Mouse (Mus musculus) hindbrain, embryonic 12.5 days (tissue): ENCODE results near the gene Creb3l2. TPM values are rescaled to one million over a fixed set of nuclear protein-coding genes. Genes with fewer than 3 reads are reported as not detected.
"Not testable (repeated sequence)": the region's sequence is repeated elsewhere in the genome, so short reads cannot be mapped to it uniquely, and the experiment has no call there.

Experiments
- ATAC-seq: fragments of 200-750 bp; cut with Nextera tagmentation; 2 replicates; pipeline ENCODE4 v1.8.0; 2017; ENCODE audit warnings: moderate TSS enrichment; ENCODE audit not compliant: low FRiP score
- H3K27ac ChIP-seq: fragments of 300-500 bp; sonication (generic); 2 replicates; pipeline ENCODE4 v1.5.1; 2016; ENCODE audit warnings: mild to moderate bottlenecking
- H3K27me3 ChIP-seq: fragments of 300-500 bp; sonication (generic); 2 replicates; pipeline ENCODE4 v1.6.1; 2016; ENCODE audit warnings: mild to moderate bottlenecking
- H3K36me3 ChIP-seq: fragments of 300-500 bp; sonication (generic); 2 replicates; pipeline ENCODE4 v1.6.1; 2016; ENCODE audit warnings: mild to moderate bottlenecking
- H3K4me1 ChIP-seq: fragments of 300-500 bp; sonication (generic); 2 replicates; pipeline ENCODE4 v1.6.1; 2016
- H3K4me2 ChIP-seq: fragments of 300-500 bp; sonication (generic); replicated peaks from 2 replicates; pipeline ENCODE4 v1.6.1; 2016; ENCODE audit warnings: mild to moderate bottlenecking
- H3K4me3 ChIP-seq: fragments of 300-500 bp; sonication (generic); 2 replicates; pipeline ENCODE4 v1.5.1; 2016; ENCODE audit warnings: mild to moderate bottlenecking
- H3K9ac ChIP-seq: fragments of 300-500 bp; sonication (generic); 2 replicates; pipeline ENCODE4 v1.6.1; 2016; ENCODE audit warnings: mild to moderate bottlenecking, moderate library complexity
- H3K9me3 ChIP-seq: fragments of 300-500 bp; sonication (generic); replicated peaks from 2 replicates; pipeline ENCODE4 v1.6.1; 2016; ENCODE audit warnings: mild to moderate bottlenecking
- WGBS: fragments of 180-500 bp; shearing (Covaris S2); methylation state at CpG from one replicate; pipeline ENCODE4 v1.1.7; 2016; 5-methylcytosine and 5-hydroxymethylcytosine counted together
- polyA plus RNA-seq: library from polyadenylated mRNA; unstranded; fragments of >200 nt; fragmentation: Nextera tagmentation; extraction: Ambion mirVana; gene quantifications from 2 replicates; pipeline ENCODE4 v1.2.1, GENCODE M21; 2016

Creb3l2 gene
- polyA plus RNA-seq, 1 experiment from 2014 or later: 14.9 TPM

DNA sequence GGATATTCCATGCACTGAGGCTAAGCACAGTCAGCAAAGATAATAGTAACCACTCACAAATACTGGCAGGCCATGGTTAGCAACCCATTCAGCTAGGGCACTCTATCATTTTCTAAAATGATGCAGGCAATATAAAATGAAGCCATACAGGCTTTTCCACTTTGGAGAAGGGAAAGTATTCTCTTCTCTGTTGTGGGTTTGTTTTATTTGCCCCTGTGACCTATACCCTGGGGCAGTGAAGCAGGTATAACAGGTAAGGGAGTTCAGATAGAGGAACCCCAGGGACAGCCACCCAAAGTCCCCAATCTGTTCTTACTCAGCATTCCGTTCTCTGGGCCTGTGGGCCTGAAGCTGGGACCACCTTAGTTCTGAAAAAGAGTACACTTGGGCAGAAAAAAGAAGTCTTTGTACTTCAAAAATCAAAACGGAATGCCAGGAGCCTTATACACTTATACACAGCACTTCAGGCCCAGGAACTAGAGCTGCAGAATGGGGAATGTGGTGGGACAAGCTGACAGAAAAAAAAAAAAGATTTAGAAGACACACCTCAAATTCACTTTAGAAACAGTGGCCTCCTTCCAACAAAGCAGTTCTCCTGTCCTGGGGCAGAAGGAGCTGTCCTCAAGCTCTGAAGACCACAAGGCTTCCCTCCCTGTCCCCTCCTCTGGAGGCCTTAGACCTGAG is 56.2 kb downstream of the Creb3l2 start:
- no peaks in the 10 kb centered on the region for H3K9me3 ChIP-seq
- H3K4me2 ChIP-seq: no peak overlapping the region
- H3K27ac ChIP-seq: no peak overlapping the region
- 73% methylated on average over 2 of the region's 2 CpGs for WGBS
- no peak overlapping the region for H3K4me3 ChIP-seq
- H3K27me3 ChIP-seq: no peaks in the 10 kb centered on the region
- H3K9ac ChIP-seq: no peak overlapping the region
- H3K36me3 ChIP-seq: no peaks in the 10 kb centered on the region
- no peak for ATAC-seq
- no peaks in the 10 kb centered on the region for H3K4me1 ChIP-seq

DNA sequence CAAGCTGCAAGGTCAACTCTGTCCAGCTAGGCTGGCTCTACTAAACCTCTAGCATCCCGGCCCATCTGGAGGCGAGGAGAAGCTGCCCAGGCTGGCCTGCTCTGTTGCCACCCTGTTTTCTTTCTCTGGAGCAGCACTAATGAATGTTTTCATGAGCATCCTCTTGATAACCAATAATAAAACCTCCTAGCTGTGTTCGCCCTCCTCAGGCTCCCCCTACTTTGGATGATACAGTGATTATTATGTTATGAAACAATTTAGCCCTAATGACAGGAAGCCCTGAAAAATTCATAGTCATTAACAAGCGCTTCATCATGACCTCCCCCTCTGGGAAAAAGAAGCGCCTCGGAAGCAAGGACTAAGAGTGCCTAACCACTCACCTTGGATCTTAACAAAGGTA is 59.2 kb downstream of the Creb3l2 start:
- Histone ChIP-seq H3K4me2 (no peak overlapping the region), H3K4me3 (no peak overlapping the region), H3K36me3 (no peaks in the 10 kb centered on the region), H3K4me1 (no peaks in the 10 kb centered on the region), H3K9me3 (no peaks in the 10 kb centered on the region), H3K9ac (no peak overlapping the region), H3K27me3 (no peaks in the 10 kb centered on the region), H3K27ac (no peak overlapping the region)
- no peak for ATAC-seq
- WGBS: 79% methylated on average over 6 of the region's 6 CpGs

DNA sequence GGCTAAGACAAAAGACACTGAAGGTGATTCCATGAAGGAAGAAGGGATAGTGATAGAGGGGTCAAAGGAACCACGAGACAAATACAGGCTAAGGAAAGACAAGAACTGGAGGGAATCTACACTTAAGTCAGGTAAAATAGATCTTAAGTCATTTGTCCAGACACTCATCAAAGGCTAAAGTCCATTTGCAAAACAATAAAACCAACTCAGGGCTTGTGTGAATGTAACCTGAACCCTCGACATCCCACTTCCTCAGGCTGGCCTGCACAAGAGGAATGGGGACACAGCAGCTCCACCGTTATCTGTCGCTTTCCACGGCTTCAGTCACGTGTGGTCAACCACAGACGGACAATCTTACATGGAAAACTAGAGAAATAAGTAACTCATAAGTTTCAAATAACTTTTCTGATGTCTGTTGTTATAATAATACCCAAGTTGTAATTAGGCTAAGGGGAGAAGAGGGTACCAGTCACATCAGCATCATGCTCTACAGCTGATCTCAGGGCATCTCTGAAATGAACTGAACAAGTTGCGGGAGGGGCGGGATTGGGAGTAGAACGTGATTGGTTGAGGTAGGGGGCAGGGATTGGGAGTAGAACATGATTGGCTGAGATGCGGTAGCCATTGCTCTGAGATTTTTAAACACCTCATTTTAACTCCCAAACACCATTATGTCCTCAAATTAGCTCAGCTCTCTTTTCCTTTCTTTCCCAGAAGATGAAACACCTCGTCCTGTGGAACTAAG is 63.9 kb downstream of the Creb3l2 start:
- Histone ChIP-seq H3K4me2 (no peak overlapping the region), H3K4me1 (peaks cover 8% of the 10 kb centered on the region; the same call in 1 of the 2 replicates), H3K36me3 (no peaks in the 10 kb centered on the region), H3K27me3 (no peaks in the 10 kb centered on the region), H3K27ac (no peak overlapping the region), H3K9ac (no peak overlapping the region), H3K9me3 (no peaks in the 10 kb centered on the region), H3K4me3 (no peak overlapping the region)
- WGBS: 83% methylated on average over 12 of the region's 12 CpGs
- ATAC-seq: no peak

DNA sequence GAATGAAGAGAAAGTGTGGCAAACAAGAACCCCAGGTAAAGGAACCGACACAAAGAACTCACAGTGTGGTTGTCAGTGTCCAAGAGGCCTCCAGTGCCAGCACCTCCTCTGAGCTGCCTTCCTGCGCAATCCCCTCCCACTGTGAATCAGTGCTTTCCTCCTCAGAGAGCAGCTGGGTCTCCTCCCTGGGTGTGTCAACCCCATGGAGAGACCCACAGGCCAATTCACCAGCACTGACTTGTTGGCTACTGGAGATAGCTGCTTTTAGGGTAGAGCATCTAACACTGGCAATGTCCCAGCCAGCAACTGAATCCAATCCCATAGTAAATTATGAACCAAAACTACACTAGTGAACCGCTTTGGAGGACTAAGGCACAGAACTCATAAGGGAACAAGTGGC is 64.6 kb downstream of the Creb3l2 start:
- WGBS: 83% methylated on average over 3 of the region's 3 CpGs
- H3K4me1 ChIP-seq, H3K27me3 ChIP-seq, H3K4me3 ChIP-seq, H3K27ac ChIP-seq, H3K36me3 ChIP-seq, ATAC-seq, H3K9ac ChIP-seq, H3K4me2 ChIP-seq, H3K9me3 ChIP-seq: not testable (repeated sequence)

DNA sequence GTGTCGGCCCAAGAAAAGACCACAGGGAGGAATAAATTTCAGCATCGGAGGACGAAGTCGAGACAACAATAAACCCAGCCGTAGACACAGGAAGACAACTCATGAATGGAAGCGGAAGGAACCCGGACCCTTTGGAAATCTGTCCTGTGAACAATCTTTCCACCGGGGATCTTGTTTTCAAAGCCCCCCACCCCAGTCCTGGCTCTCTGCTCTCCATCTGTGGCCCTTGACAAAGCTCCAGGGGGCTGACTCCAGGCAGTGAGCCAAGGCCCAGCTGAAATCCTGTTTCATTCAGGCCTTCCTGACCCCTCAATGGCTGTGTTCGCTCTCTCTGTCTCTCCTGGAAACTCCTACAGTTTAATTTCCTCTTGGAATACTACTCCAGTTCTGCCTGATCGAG is 66.5 kb downstream of the Creb3l2 start:
- WGBS: 51% methylated on average over 10 of the region's 10 CpGs
- H3K9ac ChIP-seq: no peak overlapping the region
- H3K4me3 ChIP-seq: no peak overlapping the region
- peak; percentile 52; the same call in 1 of the 2 replicates for ATAC-seq
- H3K36me3 ChIP-seq: no peaks in the 10 kb centered on the region
- H3K4me1 ChIP-seq: peaks cover 8% of the 10 kb centered on the region; the same call in 1 of the 2 replicates
- H3K4me2 ChIP-seq: no peak overlapping the region
- H3K9me3 ChIP-seq: no peaks in the 10 kb centered on the region
- H3K27ac ChIP-seq: no peak overlapping the region
- H3K27me3 ChIP-seq: no peaks in the 10 kb centered on the region

DNA sequence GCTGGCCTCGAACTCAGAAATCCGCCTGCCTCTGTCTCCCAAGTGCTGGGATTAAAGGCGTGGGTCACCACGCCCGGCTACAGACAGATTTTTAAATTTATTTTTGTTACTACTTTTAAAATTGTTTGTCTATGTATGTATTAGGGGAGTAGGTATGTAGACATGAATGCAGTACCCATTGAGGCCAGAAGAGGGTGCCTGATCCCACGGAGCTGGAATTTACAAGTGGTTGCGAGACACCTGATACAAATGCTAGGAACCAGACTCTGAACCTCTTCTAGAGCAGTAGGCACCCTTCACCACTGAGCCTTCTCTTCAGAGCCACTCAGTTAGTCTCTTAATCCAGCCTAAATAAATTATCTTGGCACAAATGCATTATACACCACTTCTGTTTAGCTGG is 70.6 kb downstream of the Creb3l2 start:
- 79% methylated on average over 7 of the region's 7 CpGs for WGBS
- no peak overlapping the region for H3K27ac ChIP-seq
- no peak for ATAC-seq

DNA sequence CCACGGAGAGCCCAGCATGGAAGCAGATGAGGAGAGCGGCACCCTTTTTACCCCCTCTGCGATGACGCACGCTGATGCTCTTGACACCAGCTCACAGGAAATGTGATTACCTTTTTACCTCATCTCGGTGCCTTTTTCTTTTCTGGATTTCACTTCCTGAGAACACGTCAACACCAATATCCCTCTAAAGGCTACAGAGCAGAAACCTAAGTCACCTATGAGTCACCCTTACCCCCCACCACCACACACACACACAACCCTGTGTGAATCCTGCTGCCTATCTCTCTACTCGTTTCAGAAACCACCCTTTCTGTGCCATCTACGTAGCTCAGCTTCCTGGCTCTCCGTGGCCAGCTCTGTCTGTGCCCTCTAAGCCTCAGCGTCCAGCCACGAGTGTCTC is 71.4 kb downstream of the Creb3l2 start:
- H3K4me3 ChIP-seq: no peak overlapping the region
- ATAC-seq: no peak
- H3K9me3 ChIP-seq: no peaks in the 10 kb centered on the region
- no peak overlapping the region for H3K9ac ChIP-seq
- H3K27me3 ChIP-seq: no peaks in the 10 kb centered on the region
- H3K27ac ChIP-seq: no peak overlapping the region
- WGBS: 81% methylated on average over 12 of the region's 12 CpGs
- no peak overlapping the region for H3K4me2 ChIP-seq
- peaks cover 4% of the 10 kb centered on the region; the same call in 1 of the 2 replicates for H3K4me1 ChIP-seq
- H3K36me3 ChIP-seq: no peaks in the 10 kb centered on the region

More for the DNA sequence above, 70.6 kb downstream of the Creb3l2 start:
- no peak overlapping the region for H3K4me3 ChIP-seq
- H3K9ac ChIP-seq: no peak overlapping the region
- H3K36me3 ChIP-seq: no peaks in the 10 kb centered on the region
- no peaks in the 10 kb centered on the region for H3K9me3 ChIP-seq
- peaks cover 8% of the 10 kb centered on the region; the same call in 1 of the 2 replicates for H3K4me1 ChIP-seq
- H3K27me3 ChIP-seq: no peaks in the 10 kb centered on the region
- H3K4me2 ChIP-seq: no peak overlapping the region

DNA sequence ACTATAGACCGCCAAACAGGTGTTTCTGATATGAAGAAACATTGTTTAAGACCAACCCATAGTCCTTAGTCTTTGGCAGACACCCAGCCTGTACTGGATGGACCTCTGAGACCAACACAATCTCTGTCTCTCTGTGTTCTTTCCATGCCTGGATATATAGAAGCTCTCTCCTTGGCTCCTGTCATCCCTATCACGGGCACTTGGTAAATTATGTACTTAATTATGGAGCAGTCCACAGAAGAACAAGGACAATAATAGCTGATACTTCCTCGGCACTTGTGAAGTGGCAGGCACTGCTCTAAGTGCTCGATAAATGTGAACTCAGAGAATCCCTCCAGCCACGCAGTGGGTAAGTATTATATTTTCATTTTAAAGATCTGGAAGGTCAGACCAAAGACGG is 72.2 kb downstream of the Creb3l2 start:
- H3K9ac ChIP-seq: no peak overlapping the region
- no peak overlapping the region for H3K4me3 ChIP-seq
- 85% methylated on average over 6 of the region's 6 CpGs for WGBS
- no peaks in the 10 kb centered on the region for H3K9me3 ChIP-seq
- no peaks in the 10 kb centered on the region for H3K27me3 ChIP-seq
- no peak overlapping the region for H3K27ac ChIP-seq
- ATAC-seq: no peak
- H3K4me2 ChIP-seq: no peak overlapping the region
- H3K36me3 ChIP-seq: no peaks in the 10 kb centered on the region
- H3K4me1 ChIP-seq: no peaks in the 10 kb centered on the region

DNA sequence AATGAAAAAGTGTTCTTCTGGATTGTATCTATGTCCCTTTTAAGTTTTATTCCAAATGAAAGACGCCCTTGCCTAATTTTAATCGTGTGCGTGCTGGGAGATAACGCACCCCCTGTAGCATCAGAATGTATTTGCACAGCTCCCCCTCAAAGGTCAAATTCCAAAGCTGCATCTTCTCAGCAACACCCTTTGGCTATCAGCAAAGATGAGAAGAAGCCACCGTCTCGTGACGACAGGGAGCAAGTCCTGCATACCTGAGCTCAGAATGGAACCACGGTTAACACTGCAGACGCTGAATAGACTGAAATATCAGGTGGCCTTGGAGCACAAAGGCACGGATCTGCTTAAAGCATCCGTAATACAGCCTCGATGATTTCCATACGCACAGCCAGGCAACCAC is 73.7 kb downstream of the Creb3l2 start:
- H3K4me3 ChIP-seq: no peak overlapping the region
- no peak overlapping the region for H3K4me2 ChIP-seq
- no peak overlapping the region for H3K27ac ChIP-seq
- no peak for ATAC-seq
- H3K36me3 ChIP-seq: no peaks in the 10 kb centered on the region
- 85% methylated on average over 13 of the region's 13 CpGs for WGBS
- no peaks in the 10 kb centered on the region for H3K4me1 ChIP-seq
- H3K27me3 ChIP-seq: no peaks in the 10 kb centered on the region
- no peaks in the 10 kb centered on the region for H3K9me3 ChIP-seq
- no peak overlapping the region for H3K9ac ChIP-seq

DNA sequence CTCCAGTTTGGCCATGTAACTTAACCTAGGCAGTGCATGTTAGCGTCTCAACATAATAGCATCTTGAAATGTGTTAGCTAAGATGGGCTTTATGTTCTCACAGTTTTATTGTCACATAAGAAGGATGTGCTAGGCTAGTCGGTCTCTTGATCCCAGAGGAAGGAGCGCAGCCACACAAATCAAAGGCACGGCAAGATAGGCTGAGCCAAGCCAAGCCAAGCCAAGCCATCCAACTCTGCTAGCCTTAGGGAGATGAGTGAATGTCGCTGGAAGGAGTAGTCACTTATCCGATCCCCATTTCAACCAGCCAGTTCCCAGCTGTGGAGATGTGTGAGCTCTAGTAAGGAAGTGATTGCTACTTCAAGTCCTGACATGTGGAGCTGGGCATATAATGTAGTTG is 75.0 kb downstream of the Creb3l2 start:
- no peaks in the 10 kb centered on the region for H3K9me3 ChIP-seq
- WGBS: 96% methylated on average over 6 of the region's 6 CpGs
- no peaks in the 10 kb centered on the region for H3K36me3 ChIP-seq
- no peak overlapping the region for H3K4me3 ChIP-seq
- no peaks in the 10 kb centered on the region for H3K4me1 ChIP-seq
- H3K4me2 ChIP-seq: no peak overlapping the region
- H3K27ac ChIP-seq: no peak overlapping the region
- ATAC-seq: no peak
- no peak overlapping the region for H3K9ac ChIP-seq
- no peaks in the 10 kb centered on the region for H3K27me3 ChIP-seq

DNA sequence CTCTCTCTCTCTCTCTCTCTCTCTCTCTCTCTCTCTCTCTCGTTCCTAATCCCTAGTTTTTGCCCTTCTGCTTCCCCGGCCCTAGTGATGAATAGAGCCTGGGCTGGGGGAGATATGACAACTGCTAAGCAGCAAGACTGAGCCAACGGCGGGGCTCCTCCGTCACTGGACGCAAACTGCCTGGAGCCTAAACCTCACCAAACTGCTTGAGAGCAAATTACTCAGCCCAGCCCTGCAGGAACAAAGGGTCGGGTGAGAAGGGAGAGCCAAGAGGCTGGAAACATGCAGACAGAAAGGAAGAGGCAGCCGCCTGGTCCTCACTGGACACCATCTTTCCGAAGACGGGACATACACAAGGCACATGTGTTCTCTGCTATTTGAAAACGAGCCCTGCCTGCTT is 76.8 kb downstream of the Creb3l2 start:
- no peaks in the 10 kb centered on the region for H3K36me3 ChIP-seq
- no peaks in the 10 kb centered on the region for H3K27me3 ChIP-seq
- H3K9ac ChIP-seq: no peak overlapping the region
- H3K9me3 ChIP-seq: no peaks in the 10 kb centered on the region
- no peak for ATAC-seq
- no peak overlapping the region for H3K4me3 ChIP-seq
- no peak overlapping the region for H3K4me2 ChIP-seq
- peaks cover 9% of the 10 kb centered on the region for H3K4me1 ChIP-seq
- no peak overlapping the region for H3K27ac ChIP-seq
- WGBS: 57% methylated on average over 11 of the region's 11 CpGs

DNA sequence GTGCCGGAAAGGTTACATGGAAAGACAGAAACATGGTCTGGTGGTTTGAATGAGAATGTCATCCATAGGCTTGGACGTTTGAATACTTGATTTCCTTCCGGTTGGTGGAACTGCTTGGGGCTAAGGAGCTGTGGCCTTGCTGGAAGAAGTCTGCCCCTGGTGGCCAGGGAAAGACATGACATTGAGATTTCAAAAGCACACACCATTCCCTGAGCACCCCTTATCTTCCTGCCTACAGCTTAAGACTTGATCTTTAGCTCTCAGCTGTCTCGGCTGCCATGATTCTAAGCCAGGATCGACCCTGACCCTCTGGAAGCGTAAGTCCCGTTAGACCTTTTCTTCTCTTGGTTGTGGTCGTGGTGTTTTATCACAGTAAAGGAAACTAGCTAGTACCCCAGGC is 77.6 kb downstream of the Creb3l2 start:
- Histone ChIP-seq H3K4me2 (no peak overlapping the region), H3K4me1 (peaks cover 13% of the 10 kb centered on the region), H3K27me3 (no peaks in the 10 kb centered on the region), H3K36me3 (no peaks in the 10 kb centered on the region), H3K4me3 (no peak overlapping the region), H3K9me3 (no peaks in the 10 kb centered on the region), H3K27ac (no peak overlapping the region), H3K9ac (no peak overlapping the region)
- WGBS: 96% methylated on average over 8 of the region's 8 CpGs
- ATAC-seq: no peak
